ENCODE assay signal across 7 mouse cellular contexts in the genomic region with DNA sequence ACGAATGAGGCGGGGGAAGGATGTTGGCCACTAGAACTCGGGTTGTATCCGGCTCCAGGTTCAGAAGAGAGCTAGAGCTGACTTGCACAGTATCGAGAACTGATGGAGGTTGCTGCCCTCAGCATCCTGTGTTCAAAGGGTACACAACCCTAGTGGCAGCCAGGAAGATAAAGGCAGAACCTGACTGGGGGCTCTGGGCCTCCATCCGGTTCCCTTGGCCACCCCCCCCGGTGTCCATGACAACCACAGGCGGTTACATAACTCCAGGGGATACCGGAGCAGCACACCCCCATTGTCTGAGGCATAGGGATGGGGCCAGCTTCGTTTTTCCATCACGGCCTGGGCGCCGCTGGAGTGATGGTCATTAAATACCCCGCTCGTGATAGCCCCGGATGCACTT. TPM values are rescaled to one million over a fixed set of nuclear protein-coding genes. Genes with fewer than 3 reads are reported as not detected.
DNase-seq lines count a peak whose midpoint lies in the region; ATAC-seq lines count a peak whose summit lies in the region.

No protein-coding gene starts in this region.

- peak overlapping the region; percentile 92 for H3K4me2 ChIP-seq in stomach, embryonic 15.5 days

- peak overlapping the region; percentile 90 for H3K4me3 ChIP-seq in embryonic facial prominence, embryonic 10.5 days
- peak overlapping the region; percentile 96 for H3K4me3 ChIP-seq in megakaryocyte, embryonic 14.5 days (replicated peaks)
- H3K4me3 ChIP-seq in stomach, embryonic 15.5 days (replicated peaks), result peak overlapping the region; percentile 86

- intact Hi-C loops in left cerebral cortex, postnatal 25 days (cut with DNase I), result loop anchor here (5.0 kb wide), 2 partner anchors 80 to 565 kb away; partner anchors contain the start of genes Nr2f6 and Rpl18a

- WGBS in embryonic facial prominence, embryonic 10.5 days, result 9% methylated on average over 16 of the region's 16 CpGs
- WGBS in stomach, embryonic 15.5 days, result 5% methylated on average over 16 of the region's 16 CpGs

- peak overlapping the region; percentile 78 for H3K9ac ChIP-seq in stomach, embryonic 15.5 days

- peaks cover 56% of the 10 kb centered on the region for H3K36me3 ChIP-seq in embryonic facial prominence, embryonic 10.5 days (replicated peaks)
- peaks cover 53% of the 10 kb centered on the region for H3K36me3 ChIP-seq in megakaryocyte, embryonic 14.5 days (replicated peaks; ENCODE audit: low read length)
- H3K36me3 ChIP-seq in stomach, embryonic 15.5 days, result peaks cover 11% of the 10 kb centered on the region; the same call in 1 of the 2 replicates

- no peaks in the 10 kb centered on the region for H3K9me3 ChIP-seq in embryonic facial prominence, embryonic 10.5 days
- H3K9me3 ChIP-seq in megakaryocyte, embryonic 14.5 days, result no peaks in the 10 kb centered on the region
- no peaks in the 10 kb centered on the region for H3K9me3 ChIP-seq in stomach, embryonic 15.5 days

- peak; percentile 88 to 92 for DNase-seq in CD8-positive naive resting alpha-beta T cell, adult 2 months (ENCODE audit: low read depth in 2 of 2, low spot score in 2 of 2)
- DNase-seq in T-cell, adult 2 months (ENCODE audit: low spot score), result peak; percentile 96
- peak; percentile 69 for DNase-seq in embryonic facial prominence, embryonic 10.5 days (ENCODE audit: low spot score)
- peak; percentile 67 to 80 for DNase-seq in left cerebral cortex, postnatal 25 days (ENCODE audit: low spot score in 2 of 2)

- peak; percentile 9 to 11; a peak in 1 of 4 replicates for ATAC-seq in hematopoietic stem cell, adult 5-6 weeks (replicated peaks in 1 of 2; ENCODE audit: insufficient read depth in 1 of 2, low FRiP score in 2 of 2, low TSS enrichment in 1 of 2, low read depth in 1 of 2, poor library complexity in 2 of 2, severe bottlenecking in 2 of 2)
- no peak for ATAC-seq in stomach, embryonic 15.5 days (ENCODE audit: insufficient read depth, low FRiP score, low read depth)

- H3K27ac ChIP-seq in embryonic facial prominence, embryonic 10.5 days (replicated peaks), result peak overlapping the region; percentile 87
- H3K27ac ChIP-seq in stomach, embryonic 15.5 days, result no peak overlapping the region

- peaks cover 43% of the 10 kb centered on the region for H3K4me1 ChIP-seq in embryonic facial prominence, embryonic 10.5 days
- H3K4me1 ChIP-seq in megakaryocyte, embryonic 14.5 days, result peaks cover 52% of the 10 kb centered on the region
- H3K4me1 ChIP-seq in stomach, embryonic 15.5 days, result peaks cover 18% of the 10 kb centered on the region

- peaks cover 20% of the 10 kb centered on the region for H3K27me3 ChIP-seq in embryonic facial prominence, embryonic 10.5 days (replicated peaks; ENCODE audit: low read depth, poor library complexity, severe bottlenecking)
- H3K27me3 ChIP-seq in megakaryocyte, embryonic 14.5 days (replicated peaks), result peaks cover 4% of the 10 kb centered on the region
- H3K27me3 ChIP-seq in stomach, embryonic 15.5 days (replicated peaks), result no peaks in the 10 kb centered on the region

RNA-seq across cellular contexts. Expression of gene Abhd8, which starts 0.7 kb away (rescaled TPM):
- 66.4 and 69.4 TPM in 2 replicates for polyA plus RNA-seq in embryonic facial prominence, embryonic 10.5 days (2016; fragmentation: Nextera tagmentation; extraction: Ambion mirVana)
- total RNA-seq in hematopoietic stem cell, adult 5-6 weeks (2017), result 19.8 and 20.7 TPM in 2 replicates
- total RNA-seq in left cerebral cortex, postnatal 25 days (2021), result 100 to 1,000 TPM; 299 to 324 TPM
- polyA plus RNA-seq in megakaryocyte, embryonic 14.5 days (2012; ENCODE audit: insufficient read depth, low replicate concordance), result 8.9 and 22.6 TPM in 2 replicates
- 42.0 and 44.0 TPM in 2 replicates for polyA plus RNA-seq in stomach, embryonic 15.5 days (2015; fragmentation: Nextera tagmentation; extraction: Ambion mirVana)

RNA-seq across cellular contexts. Expression of gene Mrpl34, which starts 2.0 kb away (rescaled TPM):
- polyA plus RNA-seq in embryonic facial prominence, embryonic 10.5 days (2016; fragmentation: Nextera tagmentation; extraction: Ambion mirVana), result 223 and 236 TPM in 2 replicates
- 35.8 and 61.7 TPM in 2 replicates for total RNA-seq in hematopoietic stem cell, adult 5-6 weeks (2017)
- 10 to 100 TPM; 59.7 to 60.8 TPM for total RNA-seq in left cerebral cortex, postnatal 25 days (2021)
- polyA plus RNA-seq in megakaryocyte, embryonic 14.5 days (2012; ENCODE audit: insufficient read depth, low replicate concordance), result 206 and 242 TPM in 2 replicates
- 154 and 164 TPM in 2 replicates for polyA plus RNA-seq in stomach, embryonic 15.5 days (2015; fragmentation: Nextera tagmentation; extraction: Ambion mirVana)

RNA-seq across cellular contexts. Expression of gene Dda1, which starts 6.2 kb away (rescaled TPM):
- 131 and 134 TPM in 2 replicates for polyA plus RNA-seq in embryonic facial prominence, embryonic 10.5 days (2016; fragmentation: Nextera tagmentation; extraction: Ambion mirVana)
- 15.8 and 18.9 TPM in 2 replicates for total RNA-seq in hematopoietic stem cell, adult 5-6 weeks (2017)
- total RNA-seq in left cerebral cortex, postnatal 25 days (2021), result 10 to 100 TPM; 80.9 to 84.8 TPM
- 346 and 1,390 TPM in 2 replicates for polyA plus RNA-seq in megakaryocyte, embryonic 14.5 days (2012; ENCODE audit: insufficient read depth, low replicate concordance)
- polyA plus RNA-seq in stomach, embryonic 15.5 days (2015; fragmentation: Nextera tagmentation; extraction: Ambion mirVana), result 90.2 and 92.4 TPM in 2 replicates

RNA-seq across cellular contexts. Expression of gene Ano8, which starts 23.0 kb away (rescaled TPM):
- polyA plus RNA-seq in embryonic facial prominence, embryonic 10.5 days (2016; fragmentation: Nextera tagmentation; extraction: Ambion mirVana), result 2.4 and 3.2 TPM in 2 replicates
- total RNA-seq in hematopoietic stem cell, adult 5-6 weeks (2017), result 6.7 and 9.2 TPM in 2 replicates
- 10 to 100 TPM; 59.9 to 60.9 TPM for total RNA-seq in left cerebral cortex, postnatal 25 days (2021)
- 3.3 and 3.4 TPM in 2 replicates for polyA plus RNA-seq in megakaryocyte, embryonic 14.5 days (2012; ENCODE audit: insufficient read depth, low replicate concordance)
- polyA plus RNA-seq in stomach, embryonic 15.5 days (2015; fragmentation: Nextera tagmentation; extraction: Ambion mirVana), result 1.5 and 1.8 TPM in 2 replicates

RNA-seq across cellular contexts. Expression of gene Gtpbp3, which starts 25.1 kb away (rescaled TPM):
- 24.5 and 25.3 TPM in 2 replicates for polyA plus RNA-seq in embryonic facial prominence, embryonic 10.5 days (2016; fragmentation: Nextera tagmentation; extraction: Ambion mirVana)
- total RNA-seq in hematopoietic stem cell, adult 5-6 weeks (2017), result 8.8 and 14.1 TPM in 2 replicates
- 10 to 100 TPM; 28.6 to 33.2 TPM for total RNA-seq in left cerebral cortex, postnatal 25 days (2021)
- polyA plus RNA-seq in megakaryocyte, embryonic 14.5 days (2012; ENCODE audit: insufficient read depth, low replicate concordance), result 17.4 and 21.7 TPM in 2 replicates
- 14.6 and 16.1 TPM in 2 replicates for polyA plus RNA-seq in stomach, embryonic 15.5 days (2015; fragmentation: Nextera tagmentation; extraction: Ambion mirVana)
